Mouse (Mus musculus): ENCODE results near the gene Zdhhc25. TPM values are rescaled to one million over a fixed set of nuclear protein-coding genes. Genes with fewer than 3 reads are reported as not detected.
A peak's percentile ranks its signal among the peaks of the same experiment; 100 is the strongest.

The Zdhhc25 gene
- polyA plus RNA-seq, 1 experiment from 2014 or later, result not detected

DNA sequence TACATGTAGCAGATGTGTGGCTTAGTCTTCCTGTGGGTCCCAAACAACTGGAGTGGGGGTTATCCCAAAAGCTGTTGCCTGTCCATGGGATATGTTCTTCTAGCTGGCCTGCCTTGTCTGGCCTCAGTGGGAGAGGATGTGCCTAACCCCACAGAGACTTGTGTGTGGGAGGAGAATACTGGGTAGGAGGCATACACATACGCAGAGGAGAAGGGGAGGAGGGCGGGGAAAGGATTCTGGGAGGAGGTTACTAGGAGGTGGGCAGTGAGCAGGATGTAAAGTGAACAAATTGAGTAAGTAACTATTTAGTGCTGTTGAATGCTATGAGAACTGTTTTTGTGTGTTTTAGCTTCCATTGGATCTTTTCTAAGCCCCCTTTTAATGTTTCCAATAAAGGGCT is 23.8 kb downstream of the Zdhhc25 start:
- Histone ChIP-seq H3K9me3 (ENCODE audit: control insufficient read depth, low read length) (no peaks in the 10 kb centered on the region), H3K27me3 (ENCODE audit: control insufficient read depth, insufficient read depth, low read length) (no peaks in the 10 kb centered on the region), H3K27ac (ENCODE audit: low read depth, low read length) (no peak overlapping the region), H3K9ac (ENCODE audit: low read length) (no peak overlapping the region), H3K4me1 (replicated peaks; ENCODE audit: control insufficient read depth, insufficient read depth, low read length) (no peaks in the 10 kb centered on the region), H3K4me3 (ENCODE audit: low read depth, low read length) (no peak overlapping the region), H3K36me3 (ENCODE audit: control insufficient read depth, insufficient read depth, low read length) (no peaks in the 10 kb centered on the region), H3K4me2 (ENCODE audit: low read depth, low read length, severe bottlenecking) (no peak overlapping the region)
- ATAC-seq (replicated peaks; ENCODE audit: low FRiP score), result no peak
- no peak for DNase-seq (ENCODE audit: low spot score)
- 84% methylated on average over 2 of the region's 2 CpGs for WGBS

DNA sequence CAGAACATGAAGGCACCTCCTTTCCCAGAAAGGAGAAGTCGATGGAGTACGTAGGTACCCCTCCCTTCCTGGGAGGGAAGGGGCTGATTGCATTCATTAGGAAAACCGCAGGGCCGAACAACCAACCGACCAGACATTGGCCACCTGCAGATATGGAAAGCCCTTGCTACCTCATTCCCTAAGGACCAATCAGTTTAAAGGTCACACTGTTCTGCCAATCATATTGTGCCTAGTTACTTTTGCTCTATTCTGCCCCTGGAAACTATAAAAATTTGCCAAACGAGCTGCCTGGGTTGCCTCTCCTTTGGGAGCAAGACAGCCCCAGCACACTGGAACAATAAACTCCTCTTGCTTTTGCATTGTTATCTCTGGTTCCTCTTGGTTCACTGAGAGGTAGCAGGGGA is 24.8 kb downstream of the Zdhhc25 start:
- no peaks in the 10 kb centered on the region for H3K27me3 ChIP-seq (ENCODE audit: control insufficient read depth, insufficient read depth, low read length)
- no peaks in the 10 kb centered on the region for H3K9me3 ChIP-seq (ENCODE audit: control insufficient read depth, low read length)
- H3K27ac ChIP-seq (ENCODE audit: low read depth, low read length), result no peak overlapping the region
- DNase-seq (ENCODE audit: low spot score), result no peak
- 68% methylated on average over 6 of the region's 6 CpGs for WGBS
- H3K36me3 ChIP-seq (ENCODE audit: control insufficient read depth, insufficient read depth, low read length), result no peaks in the 10 kb centered on the region
- H3K4me1 ChIP-seq (replicated peaks; ENCODE audit: control insufficient read depth, insufficient read depth, low read length), result no peaks in the 10 kb centered on the region
- no peak overlapping the region for H3K4me2 ChIP-seq (ENCODE audit: low read depth, low read length, severe bottlenecking)
- no peak for ATAC-seq (replicated peaks; ENCODE audit: low FRiP score)
- no peak overlapping the region for H3K9ac ChIP-seq (ENCODE audit: low read length)
- H3K4me3 ChIP-seq (ENCODE audit: low read depth, low read length), result no peak overlapping the region

DNA sequence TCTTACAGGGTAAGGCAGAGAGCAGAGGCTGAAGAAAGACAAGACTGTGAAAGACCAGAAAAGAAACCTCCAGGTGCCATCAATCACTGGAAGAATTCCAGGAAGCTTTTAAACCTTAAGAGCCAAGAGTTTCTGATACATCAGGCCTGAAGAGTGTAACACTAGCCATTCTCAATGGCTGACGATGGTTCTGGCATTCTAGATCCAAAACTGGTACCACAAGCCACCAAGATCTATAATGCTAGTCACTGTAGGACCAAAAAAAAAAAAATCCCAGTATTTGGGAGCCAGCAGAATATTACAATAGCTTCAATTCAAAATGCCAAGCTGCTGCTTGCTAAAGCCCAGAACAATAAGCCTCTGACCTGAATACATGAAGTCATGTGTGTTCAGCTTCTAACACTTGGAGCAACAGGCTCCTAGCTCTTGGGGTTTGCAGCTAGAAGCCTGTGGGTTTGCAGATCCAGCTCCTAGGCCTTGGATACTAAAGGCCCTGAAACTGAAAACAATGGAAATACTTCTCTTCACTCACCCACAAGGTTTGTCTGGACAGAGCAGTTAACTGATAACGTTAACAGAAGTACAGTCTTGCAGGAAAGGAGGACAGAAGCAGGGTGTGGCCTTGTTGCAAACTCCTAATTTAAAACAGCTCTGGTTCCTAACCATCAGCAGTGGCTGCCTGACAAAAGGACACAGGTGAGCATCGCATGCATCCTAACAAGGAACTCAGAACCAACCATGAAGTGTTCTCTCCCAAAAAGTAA is 25.4 kb downstream of the Zdhhc25 start:
- Histone ChIP-seq H3K9ac (ENCODE audit: low read length) (no peak overlapping the region), H3K4me3 (ENCODE audit: low read depth, low read length) (no peak overlapping the region), H3K27me3 (ENCODE audit: control insufficient read depth, insufficient read depth, low read length) (no peaks in the 10 kb centered on the region), H3K36me3 (ENCODE audit: control insufficient read depth, insufficient read depth, low read length) (no peaks in the 10 kb centered on the region), H3K9me3 (ENCODE audit: control insufficient read depth, low read length) (no peaks in the 10 kb centered on the region), H3K4me1 (replicated peaks; ENCODE audit: control insufficient read depth, insufficient read depth, low read length) (no peaks in the 10 kb centered on the region), H3K27ac (ENCODE audit: low read depth, low read length) (no peak overlapping the region), H3K4me2 (ENCODE audit: low read depth, low read length, severe bottlenecking) (no peak overlapping the region)
- DNase-seq (ENCODE audit: low spot score) (no peak), ATAC-seq (replicated peaks; ENCODE audit: low FRiP score) (no peak)
- 87% methylated on average over 3 of the region's 3 CpGs for whole genome bisulfite sequencing

DNA sequence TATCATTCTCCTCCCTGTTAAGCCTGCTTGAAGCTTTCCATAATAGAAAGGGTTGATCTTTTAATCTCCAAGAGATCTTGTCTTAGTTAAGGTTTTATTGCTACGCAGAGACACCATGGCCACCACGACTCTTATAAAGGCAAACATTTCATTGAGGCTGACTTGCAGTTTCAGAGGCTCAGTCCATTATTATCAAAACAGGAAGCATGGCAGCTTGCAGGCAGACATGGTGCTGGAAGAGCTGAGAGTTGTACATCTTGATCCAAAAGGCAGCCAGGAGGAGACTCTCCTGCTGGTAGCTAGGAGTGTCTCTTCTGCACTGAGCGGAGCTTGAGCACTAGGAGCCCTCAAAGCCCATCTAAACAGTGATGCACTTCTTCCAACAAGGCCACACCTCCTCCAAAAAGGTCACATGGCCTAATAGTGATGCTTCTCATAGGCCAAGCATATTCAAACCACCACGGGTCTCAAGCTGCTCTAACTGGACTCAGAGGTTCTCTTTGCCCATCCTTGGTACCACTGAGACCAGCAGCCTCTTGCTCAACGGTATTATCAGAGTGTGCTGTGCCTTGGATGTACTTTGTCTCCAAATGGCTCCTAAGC is 26.9 kb downstream of the Zdhhc25 start:
- no peak for ATAC-seq (replicated peaks; ENCODE audit: low FRiP score)
- H3K4me3 ChIP-seq (ENCODE audit: low read depth, low read length), result no peak overlapping the region
- DNase-seq (ENCODE audit: low spot score), result no peak
- no peaks in the 10 kb centered on the region for H3K4me1 ChIP-seq (replicated peaks; ENCODE audit: control insufficient read depth, insufficient read depth, low read length)
- 89% methylated on average over 5 of the region's 5 CpGs for WGBS
- no peaks in the 10 kb centered on the region for H3K36me3 ChIP-seq (ENCODE audit: control insufficient read depth, insufficient read depth, low read length)
- no peak overlapping the region for H3K4me2 ChIP-seq (ENCODE audit: low read depth, low read length, severe bottlenecking)
- no peaks in the 10 kb centered on the region for H3K27me3 ChIP-seq (ENCODE audit: control insufficient read depth, insufficient read depth, low read length)
- no peak overlapping the region for H3K27ac ChIP-seq (ENCODE audit: low read depth, low read length)
- no peak overlapping the region for H3K9ac ChIP-seq (ENCODE audit: low read length)
- H3K9me3 ChIP-seq (ENCODE audit: control insufficient read depth, low read length), result no peaks in the 10 kb centered on the region

DNA sequence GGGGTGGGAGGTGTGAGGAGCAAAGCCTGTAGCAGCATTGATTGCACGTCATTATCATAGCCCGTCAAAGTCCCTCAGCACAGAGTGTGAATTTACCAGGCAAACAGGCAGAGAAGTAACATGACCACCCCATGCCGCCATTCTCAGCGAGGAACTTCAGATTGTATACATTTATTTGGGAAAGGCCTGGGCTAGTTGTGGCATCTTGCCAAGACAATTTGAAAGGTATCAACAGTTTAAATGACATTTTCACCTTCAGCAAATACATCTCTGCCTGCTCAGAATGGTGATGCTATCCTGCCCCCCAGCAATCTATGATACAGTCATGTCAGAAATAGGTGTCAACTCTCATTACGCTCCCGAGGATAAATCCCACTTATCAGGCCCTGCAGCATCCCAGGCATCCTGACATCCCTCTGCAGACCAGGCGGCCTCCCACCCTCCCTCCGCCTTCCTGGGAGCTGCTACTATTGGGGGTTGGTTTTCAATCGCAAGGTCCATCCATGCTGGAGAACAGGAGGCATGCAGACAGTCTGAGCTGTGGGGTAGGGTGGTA is 28.8 kb downstream of the Zdhhc25 start:
- H3K4me3 ChIP-seq (ENCODE audit: low read depth, low read length), result no peak overlapping the region
- no peaks in the 10 kb centered on the region for H3K36me3 ChIP-seq (ENCODE audit: control insufficient read depth, insufficient read depth, low read length)
- H3K9ac ChIP-seq (ENCODE audit: low read length), result no peak overlapping the region
- H3K4me2 ChIP-seq (ENCODE audit: low read depth, low read length, severe bottlenecking), result no peak overlapping the region
- no peaks in the 10 kb centered on the region for H3K27me3 ChIP-seq (ENCODE audit: control insufficient read depth, insufficient read depth, low read length)
- H3K9me3 ChIP-seq (ENCODE audit: control insufficient read depth, low read length), result no peaks in the 10 kb centered on the region
- 84% methylated on average over 9 of the region's 9 CpGs for WGBS
- no peaks in the 10 kb centered on the region for H3K4me1 ChIP-seq (replicated peaks; ENCODE audit: control insufficient read depth, insufficient read depth, low read length)
- no peak overlapping the region for H3K27ac ChIP-seq (ENCODE audit: low read depth, low read length)
- DNase-seq (ENCODE audit: low spot score) (no peak), ATAC-seq (replicated peaks; ENCODE audit: low FRiP score) (no peak)

DNA sequence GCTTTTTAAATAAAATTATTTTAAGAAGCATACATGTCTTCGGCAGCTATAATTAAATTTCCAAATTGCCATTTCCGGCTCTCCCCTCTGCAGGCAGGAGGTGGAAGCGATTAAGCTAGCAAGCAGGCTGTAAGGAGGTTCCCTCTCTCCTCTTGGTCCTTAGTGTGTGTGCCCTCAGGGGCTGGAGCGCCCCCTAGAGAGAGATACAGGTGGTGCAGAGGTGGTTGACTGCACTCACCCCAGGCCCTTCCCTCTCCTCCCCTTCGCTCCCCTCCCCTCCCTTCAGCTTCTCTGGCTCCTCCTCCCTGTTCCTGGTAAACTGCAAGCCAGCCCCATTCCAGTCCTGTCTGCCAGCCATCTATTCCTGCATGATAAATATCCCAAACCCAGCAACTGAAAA is 35.1 kb downstream of the Zdhhc25 start:
- no peaks in the 10 kb centered on the region for H3K9me3 ChIP-seq (ENCODE audit: control insufficient read depth, low read length)
- WGBS, result 75% methylated on average over 5 of the region's 5 CpGs
- ATAC-seq (replicated peaks; ENCODE audit: low FRiP score), result no peak

DNA sequence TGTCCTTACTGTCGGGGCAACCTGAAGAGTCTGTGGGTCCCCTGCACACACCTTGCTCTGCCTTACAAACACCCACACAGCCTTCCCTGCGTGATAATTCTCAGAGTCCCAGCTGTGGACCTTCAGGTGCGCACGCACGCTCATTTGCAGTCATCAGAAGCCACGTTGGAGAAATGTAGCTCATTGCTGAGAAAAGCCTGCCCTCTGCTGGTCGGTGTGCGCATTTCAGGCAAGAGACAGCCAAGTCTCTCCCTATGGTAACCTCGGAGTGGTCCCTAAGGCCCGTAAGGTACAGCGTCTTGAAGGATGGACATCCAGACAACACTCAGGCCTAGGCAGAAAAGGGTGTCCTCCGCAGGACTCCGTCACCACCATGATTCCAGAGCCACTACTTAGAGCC is 50.9 kb downstream of the Zdhhc25 start:
- peak; percentile 88 for DNase-seq (ENCODE audit: low spot score)
- ATAC-seq (replicated peaks; ENCODE audit: low FRiP score), result 0 out of 2 replicates have a peak, but pooled peaks have one; percentile 36
- H3K4me3 ChIP-seq (ENCODE audit: low read depth, low read length), result no peak overlapping the region
- H3K36me3 ChIP-seq (ENCODE audit: control insufficient read depth, insufficient read depth, low read length), result no peaks in the 10 kb centered on the region
- H3K4me2 ChIP-seq (ENCODE audit: low read depth, low read length, severe bottlenecking), result no peak overlapping the region
- no peaks in the 10 kb centered on the region for H3K27me3 ChIP-seq (ENCODE audit: control insufficient read depth, insufficient read depth, low read length)
- no peaks in the 10 kb centered on the region for H3K9me3 ChIP-seq (ENCODE audit: control insufficient read depth, low read length)
- H3K4me1 ChIP-seq (replicated peaks; ENCODE audit: control insufficient read depth, insufficient read depth, low read length), result no peaks in the 10 kb centered on the region
- 25% methylated on average over 13 of the region's 13 CpGs for WGBS
- no peak overlapping the region for H3K9ac ChIP-seq (ENCODE audit: low read length)
- H3K27ac ChIP-seq (ENCODE audit: low read depth, low read length), result no peak overlapping the region

More for the DNA sequence above, 35.1 kb downstream of the Zdhhc25 start:
- no peak for DNase-seq (ENCODE audit: low spot score)
- no peak overlapping the region for H3K4me3 ChIP-seq (ENCODE audit: low read depth, low read length)
- no peaks in the 10 kb centered on the region for H3K36me3 ChIP-seq (ENCODE audit: control insufficient read depth, insufficient read depth, low read length)
- no peak overlapping the region for H3K4me2 ChIP-seq (ENCODE audit: low read depth, low read length, severe bottlenecking)
- H3K4me1 ChIP-seq (replicated peaks; ENCODE audit: control insufficient read depth, insufficient read depth, low read length), result no peaks in the 10 kb centered on the region
- no peaks in the 10 kb centered on the region for H3K27me3 ChIP-seq (ENCODE audit: control insufficient read depth, insufficient read depth, low read length)
- H3K27ac ChIP-seq (ENCODE audit: low read depth, low read length), result no peak overlapping the region
- H3K9ac ChIP-seq (ENCODE audit: low read length), result no peak overlapping the region

Measured in forebrain, embryonic 11.5 days (tissue).